Mouse (Mus musculus): ENCODE results near the gene Ugt2b5.

DNA sequence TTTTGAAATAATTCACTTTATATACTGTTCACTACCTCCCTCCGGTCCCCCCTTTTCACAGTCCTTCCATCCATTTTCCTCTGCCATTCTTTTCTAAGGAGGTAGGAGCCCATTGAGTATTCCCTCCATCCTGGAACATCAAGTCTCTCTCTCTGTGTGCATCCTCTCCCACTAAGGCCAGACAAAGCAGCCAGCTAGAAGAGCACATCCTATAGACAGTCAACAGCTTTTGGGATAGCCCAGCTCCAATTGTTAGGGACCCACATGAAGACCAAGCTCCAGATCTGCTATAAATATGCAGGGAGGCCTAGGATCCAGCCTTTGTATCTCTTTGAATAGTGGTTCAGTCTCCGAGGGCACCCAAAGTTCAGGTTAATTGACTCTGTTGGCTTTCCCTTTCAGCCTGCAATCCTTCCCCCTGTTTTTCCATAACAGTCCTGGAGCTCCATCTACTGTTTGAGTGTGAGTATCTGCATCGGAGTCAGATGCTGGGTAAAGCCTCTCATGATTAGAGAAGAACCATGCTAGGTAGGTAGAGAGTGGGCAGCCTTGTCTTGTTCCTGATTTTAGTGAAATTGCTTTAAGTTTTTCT is 2.8 kb upstream of the Ugt2b5 start:
- TF ChIP-seq POLR2A (IDR thresholded peaks at IDR 0.05; ENCODE audit: insufficient read depth, low read depth, low read length) = no peak
- no peak for TF ChIP-seq CTCF (IDR thresholded peaks at IDR 0.05; ENCODE audit: insufficient read depth, low read depth, low read length)

All from olfactory bulb, adult 2 months (tissue).